Mouse (Mus musculus): ENCODE measurements around the gene Pias3.

DNA sequence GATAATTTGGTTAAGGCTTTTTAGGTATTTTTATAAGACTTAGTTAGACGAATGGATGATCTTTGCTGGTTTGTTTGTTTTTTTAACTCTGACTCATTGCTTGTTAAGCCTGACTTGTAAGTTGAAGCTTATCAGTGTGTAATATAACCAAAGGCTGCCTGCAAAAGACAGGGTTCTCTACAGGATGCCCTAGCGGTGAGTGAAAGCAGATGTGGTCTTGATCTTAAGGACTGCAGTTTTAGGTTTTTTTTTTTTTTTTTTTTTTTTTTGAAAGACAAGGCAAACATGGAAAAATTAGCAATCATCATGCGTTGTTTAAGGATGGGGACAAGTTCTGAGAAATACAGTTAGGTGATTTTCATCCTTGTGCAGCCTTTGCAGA is 33.2 kb downstream of the Pias3 start:
- TF ChIP-seq POLR2A (IDR thresholded peaks at IDR 0.05; ENCODE audit: insufficient read depth, low read length) (no peak), CTCF (IDR thresholded peaks at IDR 0.05; ENCODE audit: low read depth, low read length) (no peak)

Measured in ES-Bruce4 (cell line).